Mouse (Mus musculus): ENCODE measurements around the gene Phf24.

DNA sequence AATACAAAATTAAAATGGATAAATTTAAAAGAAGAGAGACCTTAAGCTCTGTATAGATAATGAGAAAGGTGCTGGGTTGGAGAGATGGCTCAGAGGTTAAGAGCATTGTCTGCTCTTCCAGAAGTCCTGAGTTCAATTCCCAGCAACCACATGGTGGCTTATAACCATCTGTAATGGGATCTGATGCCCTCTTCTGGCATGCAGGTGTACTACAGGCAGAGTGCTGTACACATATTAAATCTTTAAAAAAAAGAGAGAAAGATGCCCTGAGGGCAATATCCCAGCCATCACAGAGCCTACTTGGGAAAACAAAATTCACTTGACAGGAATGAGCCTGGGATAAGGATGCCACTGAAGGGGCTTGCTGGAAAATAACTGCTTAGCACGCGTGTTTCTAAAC, 47.0 kb downstream of the Phf24 start:
- no peak for TF ChIP-seq GATA1 (IDR thresholded peaks at IDR 0.05; ENCODE audit: borderline replicate concordance, low read length)
- TF ChIP-seq CTCF (IDR thresholded peaks at IDR 0.05; ENCODE audit: low read depth, low read length): no peak
- no peak for TF ChIP-seq TAL1 (conservative IDR thresholded peaks at IDR 0.05; ENCODE audit: low read depth, low read length)
